Mouse (Mus musculus) cerebellum, adult 2 months (tissue): Measurements from ENCODE around the gene Mthfd2l.

Experiments
- CTCF ChIP-seq: fragments of 200-500 bp; IDR thresholded peaks from 2 replicates; pipeline ENCODE4 v1.5.1; 2011; ENCODE audit warnings: low read depth, mild to moderate bottlenecking, control low read depth, low read length, moderate library complexity, borderline replicate concordance; ENCODE audit not compliant: insufficient read depth
- POLR2A ChIP-seq: fragments of 200-500 bp; IDR thresholded peaks from 2 replicates; pipeline ENCODE4 v1.6.1; 2011; ENCODE audit warnings: low read length, control low read depth, borderline replicate concordance; ENCODE audit not compliant: insufficient read depth

DNA sequence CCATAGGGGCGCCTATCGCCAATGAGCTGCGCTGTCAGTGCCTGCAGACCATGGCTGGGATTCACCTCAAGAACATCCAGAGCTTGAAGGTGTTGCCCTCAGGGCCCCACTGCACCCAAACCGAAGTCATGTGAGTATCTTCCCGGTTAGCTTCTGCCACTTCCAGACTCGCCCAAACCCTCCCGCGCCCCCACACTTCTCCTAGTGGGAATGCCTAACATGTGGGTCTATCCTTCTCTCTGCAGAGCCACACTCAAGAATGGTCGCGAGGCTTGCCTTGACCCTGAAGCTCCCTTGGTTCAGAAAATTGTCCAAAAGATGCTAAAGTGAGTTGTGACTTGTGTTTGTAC is 39.5 kb upstream of the Mthfd2l start:
- TF ChIP-seq CTCF (no peak), POLR2A (no peak)
